Mouse (Mus musculus) brain, embryonic 14.5 days (tissue): ENCODE results near the gene Sec31a.

Experiments
- CTCF ChIP-seq: fragments of 200-500 bp; IDR thresholded peaks from 2 replicates; pipeline ENCODE4 v1.5.1; 2012; ENCODE audit warnings: inconsistent platforms, mild to moderate bottlenecking, moderate library complexity, borderline replicate concordance; ENCODE audit not compliant: insufficient read depth, insufficient read length; ENCODE audit errors: extremely low read depth
- POLR2A ChIP-seq: fragments of 200-500 bp; IDR thresholded peaks from 2 replicates; pipeline ENCODE4 v1.6.1; 2012; ENCODE audit warnings: mild to moderate bottlenecking, inconsistent platforms, borderline replicate concordance; ENCODE audit not compliant: poor library complexity, insufficient read depth, insufficient read length, severe bottlenecking; ENCODE audit errors: extremely low read depth

DNA sequence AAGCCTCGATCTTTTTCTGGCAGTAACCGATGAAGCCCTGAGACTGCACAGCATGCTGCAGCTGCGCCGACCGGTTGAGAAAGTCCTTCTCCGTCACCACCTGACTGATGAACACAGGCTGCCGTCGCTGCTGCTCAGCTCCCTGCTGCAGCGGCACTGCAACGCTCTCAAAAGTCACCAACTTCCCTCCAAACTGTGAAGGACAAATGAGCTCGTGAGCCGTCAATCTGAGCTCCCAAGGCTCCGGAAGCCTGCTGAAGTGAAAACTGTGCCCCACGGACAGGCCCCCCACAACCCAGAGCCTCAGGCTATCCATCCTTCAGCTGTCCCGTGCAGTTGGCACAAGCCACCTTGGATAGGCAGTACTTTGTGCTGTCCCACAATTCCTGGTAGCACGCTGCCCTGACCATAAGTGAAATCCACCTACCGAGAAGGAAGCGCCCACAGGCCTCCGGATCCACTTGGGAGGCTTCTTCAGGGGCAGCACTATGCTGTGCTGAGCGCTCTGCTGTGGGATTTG is 23.5 kb downstream of the Sec31a start:
- TF ChIP-seq CTCF (no peak), POLR2A (no peak)
